Mouse (Mus musculus): ENCODE measurements around the gene Paxx.

Paxx gene

GRCm38 (mm10) chr2:25482969-25483368 lies 22.1 kb upstream of the Paxx start:
- DNase-seq (ENCODE audit: extremely low read depth, low read depth, low spot score) = no peak

DNA sequence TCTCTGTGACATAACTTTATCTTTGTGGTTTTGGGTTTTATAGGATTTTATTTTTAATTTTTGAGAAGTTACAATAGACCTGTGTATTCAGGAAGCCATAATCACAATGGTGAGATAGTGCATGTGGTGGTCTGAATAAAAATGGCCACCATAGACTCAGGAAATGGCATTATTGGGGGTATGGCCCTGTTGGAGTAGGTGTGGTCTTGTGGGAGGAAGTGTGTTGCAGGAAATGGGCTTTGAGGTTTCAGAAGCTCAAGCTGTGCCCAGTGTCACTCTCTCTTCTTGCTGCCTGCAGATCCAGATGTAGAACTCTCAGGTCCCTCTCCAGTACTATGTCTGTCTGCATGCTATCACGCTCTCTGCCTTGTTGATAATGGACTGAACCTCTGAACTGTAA lies 19.6 kb upstream of the Paxx start:
- DNase-seq (ENCODE audit: extremely low read depth, low read depth, low spot score) = no peak

GRCm38 (mm10) chr2:25479551-25480311 lies 18.8 kb upstream of the Paxx start:
- DNase-seq (ENCODE audit: extremely low read depth, low read depth, low spot score) = peak; percentile 68

GRCm38 (mm10) chr2:25477967-25478675 lies 17.2 kb upstream of the Paxx start:
- no peak for DNase-seq (ENCODE audit: extremely low read depth, low read depth, low spot score)

GRCm38 (mm10) chr2:25477541-25477940 lies 16.6 kb upstream of the Paxx start:
- no peak for DNase-seq (ENCODE audit: extremely low read depth, low read depth, low spot score)

DNA sequence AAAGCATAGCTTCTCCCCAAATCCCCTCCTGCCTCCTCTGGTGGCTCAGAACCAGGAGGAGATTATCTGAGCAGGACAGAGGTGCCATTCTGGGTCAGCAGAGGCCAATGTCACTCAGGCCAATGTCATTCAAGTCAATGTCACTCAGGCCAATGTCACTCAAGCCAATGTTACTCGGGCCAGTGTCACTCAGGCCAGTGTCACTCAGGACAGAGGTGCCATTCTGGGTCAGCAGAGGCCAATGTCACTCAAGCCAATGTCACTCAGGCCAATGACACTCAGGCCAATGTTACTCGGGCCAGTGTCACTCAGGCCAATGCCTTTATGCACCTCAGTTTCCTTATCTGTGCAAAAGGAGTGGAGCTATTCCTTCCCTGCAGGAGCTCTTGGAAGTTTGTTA lies 11.7 kb upstream of the Paxx start:
- no peak for DNase-seq (ENCODE audit: extremely low read depth, low read depth, low spot score)

GRCm38 (mm10) chr2:25469969-25470368 lies 9.1 kb upstream of the Paxx start, which contains the start of gene Ptgds:
Gene Ptgds, minus strand, starts transcription at chr2:25470046.
- no peak for DNase-seq (ENCODE audit: extremely low read depth, low read depth, low spot score)

GRCm38 (mm10) chr2:25468962-25469915 lies 8.3 kb upstream of the Paxx start:
- DNase-seq (ENCODE audit: extremely low read depth, low read depth, low spot score) = no peak

DNA sequence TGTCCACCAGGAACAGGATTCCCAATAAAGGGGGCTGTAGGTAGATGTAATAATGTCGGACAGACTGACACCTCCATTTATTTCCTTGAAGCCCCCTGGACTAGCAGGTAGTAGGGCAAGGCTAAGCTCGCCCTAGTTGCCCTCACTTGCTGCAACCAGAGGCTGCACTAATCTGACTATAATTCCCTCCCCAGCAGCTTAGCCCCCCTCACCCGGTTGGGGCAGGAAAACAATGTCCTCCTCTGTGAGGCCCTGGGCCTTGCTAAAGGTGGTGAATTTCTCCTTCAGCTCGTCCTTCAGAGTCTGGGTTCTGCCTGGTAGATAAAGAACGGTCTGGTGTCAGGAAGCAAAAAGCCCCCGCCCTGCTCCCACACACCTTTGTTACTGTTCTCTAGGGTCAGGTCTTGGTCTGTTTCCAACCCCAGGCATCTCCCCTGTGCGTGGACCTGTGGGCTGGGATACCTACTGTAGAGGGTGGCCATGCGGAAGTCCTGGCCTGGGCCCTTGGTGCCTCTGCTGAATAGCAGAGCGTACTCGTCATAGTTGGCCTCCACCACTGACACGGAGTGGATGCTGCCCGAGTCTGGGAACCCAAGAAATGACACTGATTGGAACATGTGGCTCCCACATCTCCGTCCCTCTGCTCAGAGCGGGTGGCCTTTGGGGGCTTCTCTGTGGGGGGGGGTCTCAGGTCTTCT lies 6.9 kb upstream of the Paxx start:
- no peak for DNase-seq (ENCODE audit: extremely low read depth, low read depth, low spot score)

- no peak for DNase-seq (ENCODE audit: extremely low read depth, low read depth, low spot score)
These were observed 5.1 kb upstream of the Paxx start for GRCm38 (mm10) chr2:25465816-25466635.

DNA sequence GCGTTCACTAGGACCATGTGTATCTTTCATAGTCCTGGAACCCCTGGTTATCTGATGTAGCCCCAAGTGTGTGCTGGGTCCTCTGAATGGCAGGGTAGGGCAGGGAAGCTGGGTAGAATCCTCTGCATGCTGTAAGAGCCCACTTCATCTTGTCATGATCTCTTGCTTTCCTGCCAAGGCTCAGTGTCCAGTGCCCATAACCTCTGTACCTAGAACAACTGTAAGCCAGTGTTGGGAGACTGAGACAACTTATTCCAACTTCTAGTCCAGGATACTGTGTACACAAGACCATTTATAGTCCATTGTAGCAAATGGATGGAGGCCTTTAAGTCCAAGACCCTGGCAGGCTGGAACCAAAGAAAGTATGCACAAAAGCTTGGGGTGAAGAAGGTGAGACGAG lies 4.4 kb upstream of the Paxx start:
- DNase-seq (ENCODE audit: extremely low read depth, low read depth, low spot score) = no peak

GRCm38 (mm10) chr2:25463630-25464029 lies 2.7 kb upstream of the Paxx start:
- DNase-seq (ENCODE audit: extremely low read depth, low read depth, low spot score) = no peak

DNA sequence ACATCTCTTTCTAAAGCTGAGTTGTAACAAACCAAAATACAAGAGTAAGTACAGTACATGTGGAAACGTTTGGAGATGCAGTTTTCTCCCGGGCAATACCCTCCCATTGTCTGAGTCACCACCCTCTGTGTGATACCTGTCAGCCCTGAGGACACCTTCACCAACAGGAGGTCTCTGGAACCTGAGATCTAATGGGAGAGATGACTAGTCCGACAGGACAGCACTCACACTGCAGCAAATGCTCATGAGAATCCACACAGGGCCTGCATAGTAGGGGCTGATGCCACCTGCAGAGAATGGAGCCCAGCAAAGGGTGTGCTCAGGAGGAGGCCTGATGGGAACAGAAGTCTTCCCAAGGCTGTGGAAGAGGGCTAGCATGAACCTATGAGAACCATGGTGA lies 513 bp upstream of the Paxx start:
- no peak for DNase-seq (ENCODE audit: extremely low read depth, low read depth, low spot score)

GRCm38 (mm10) chr2:25460135-25460534 lies 759 bp downstream of the Paxx start:
- no peak for DNase-seq (ENCODE audit: extremely low read depth, low read depth, low spot score)

- DNase-seq (ENCODE audit: extremely low read depth, low read depth, low spot score) = no peak
These were observed 2.0 kb downstream of the Paxx start for GRCm38 (mm10) chr2:25458911-25459310.

- DNase-seq (ENCODE audit: extremely low read depth, low read depth, low spot score) = no peak
These were observed 3.6 kb downstream of the Paxx start for GRCm38 (mm10) chr2:25457022-25457896.

DNA sequence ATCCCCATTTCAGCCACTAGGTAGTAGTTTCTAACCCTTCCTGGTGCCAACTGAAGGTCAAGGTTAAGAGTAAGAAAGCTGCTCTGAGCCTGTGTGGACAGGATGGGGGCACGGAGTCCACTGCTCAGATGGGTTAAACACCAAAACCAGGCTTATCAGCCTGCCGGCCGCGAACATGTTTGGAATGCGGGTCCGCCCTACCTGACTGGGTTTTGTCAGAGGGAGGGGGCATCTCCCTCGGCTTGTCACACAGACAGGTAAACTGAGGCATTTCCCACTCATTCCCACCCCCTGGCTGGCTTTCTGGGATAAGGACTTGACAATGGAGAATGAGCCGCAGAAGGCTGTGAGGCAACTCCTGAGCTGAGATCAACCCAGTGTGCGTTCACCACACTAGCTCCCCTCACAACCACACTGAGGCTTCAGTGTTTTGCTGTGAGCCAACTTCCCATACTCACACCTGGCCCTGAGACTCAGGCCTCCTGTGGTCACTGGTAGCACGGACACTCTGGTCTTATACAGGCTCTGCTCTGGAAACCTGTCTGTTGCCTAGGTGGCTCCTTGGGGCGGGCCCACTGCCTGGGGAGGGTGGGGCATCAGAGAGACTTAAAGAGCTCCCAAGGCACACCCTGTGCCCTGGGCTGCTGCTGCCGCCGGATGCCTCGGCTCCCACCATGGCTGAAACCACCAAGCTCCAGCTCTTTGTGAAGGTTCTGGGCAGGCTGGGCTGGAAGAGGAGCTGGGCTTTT lies 4.5 kb downstream of the Paxx start, which contains the start of gene Clic3:
Clic3 (plus strand) TSS at position 634 of the 749 bp plus-strand sequence.
- no peak for DNase-seq (ENCODE audit: extremely low read depth, low read depth, low spot score)

DNA sequence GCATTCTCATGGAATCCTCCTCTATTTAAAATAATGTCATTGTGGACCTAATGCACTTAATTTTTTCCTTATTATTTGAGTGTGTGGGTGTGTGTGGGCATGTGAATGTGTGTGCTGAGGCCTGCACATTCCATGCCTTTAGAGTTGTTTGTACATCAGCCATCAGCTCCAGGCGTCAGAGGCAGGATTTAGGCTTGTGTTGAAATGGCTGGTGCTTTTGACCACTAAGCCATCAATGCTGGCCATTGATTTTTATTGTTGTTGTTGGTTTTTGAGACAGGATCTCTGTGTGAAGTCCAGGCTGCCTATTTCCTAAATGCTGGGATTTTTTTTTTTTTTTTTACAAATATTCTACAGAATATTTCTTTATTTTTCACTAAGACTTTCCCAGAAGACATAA lies 7.9 kb downstream of the Paxx start:
- no peak for DNase-seq (ENCODE audit: extremely low read depth, low read depth, low spot score)

All from fat pad, adult 2 months (tissue).